Mouse (Mus musculus): Measurements from ENCODE around the gene Olfr494. TPM values are rescaled to one million over a fixed set of nuclear protein-coding genes. Genes with fewer than 3 reads are reported as not detected.

The Olfr494 gene
- total RNA-seq (2017): not detected in 2 replicates

- ATAC-seq (replicated peaks in 1 of 2; ENCODE audit: insufficient read depth in 1 of 2, low FRiP score in 2 of 2, low TSS enrichment in 1 of 2, low read depth in 1 of 2, poor library complexity in 2 of 2, severe bottlenecking in 2 of 2): no peak
These were observed at the start of gene Olfr494 for GRCm38 (mm10) chr7:108365035-108365434. TSS of gene Olfr494 (plus strand) at chr7:108365335.

DNA sequence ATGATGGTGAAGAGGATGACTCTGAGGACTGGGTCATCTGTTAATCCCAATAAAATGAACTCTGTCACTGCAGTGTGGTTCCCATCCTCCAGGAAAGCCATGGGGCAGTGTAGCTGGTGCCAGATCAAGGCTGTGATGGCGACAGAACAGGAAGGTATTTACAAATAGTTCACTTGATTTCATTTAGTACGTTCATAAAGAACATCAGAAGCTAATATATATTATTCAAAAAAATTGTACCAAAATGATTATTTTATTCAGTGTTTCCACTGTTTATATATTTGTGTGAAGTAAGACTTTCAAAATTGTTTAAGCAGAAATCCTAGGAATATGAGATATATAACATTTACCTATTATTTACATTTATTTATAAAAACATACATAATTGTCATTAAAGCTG, 41.6 kb upstream of the Olfr494 start, which contains the start of gene Olfr492:
Olfr492 (minus strand) TSS at position 101 of the 400 bp plus-strand sequence.
- ATAC-seq (replicated peaks in 1 of 2; ENCODE audit: insufficient read depth in 1 of 2, low FRiP score in 2 of 2, low TSS enrichment in 1 of 2, low read depth in 1 of 2, poor library complexity in 2 of 2, severe bottlenecking in 2 of 2): no peak

GRCm38 (mm10) chr7:108346879-108347278, 18.3 kb upstream of the Olfr494 start, which contains the start of gene Olfr493:
TSS of gene Olfr493 (minus strand) at chr7:108346979.
- ATAC-seq (replicated peaks in 1 of 2; ENCODE audit: insufficient read depth in 1 of 2, low FRiP score in 2 of 2, low TSS enrichment in 1 of 2, low read depth in 1 of 2, poor library complexity in 2 of 2, severe bottlenecking in 2 of 2): no peak

- ATAC-seq (replicated peaks in 1 of 2; ENCODE audit: insufficient read depth in 1 of 2, low FRiP score in 2 of 2, low TSS enrichment in 1 of 2, low read depth in 1 of 2, poor library complexity in 2 of 2, severe bottlenecking in 2 of 2): no peak
These were observed 27.7 kb downstream of the Olfr494 start, which contains the start of gene Olfr495 for GRCm38 (mm10) chr7:108392867-108393266. TSS of gene Olfr495 (plus strand) at chr7:108393167.

Other genes starting within 250 kb of the Olfr494 start
- gene Olfr484, start 237.9 kb upstream of the Olfr494 start, total RNA-seq (2017): not detected in 2 replicates
- gene Olfr485, start 205.5 kb upstream of the Olfr494 start, total RNA-seq (2017): not detected in 2 replicates
- not detected in 2 replicates for gene Olfr486, start 192.6 kb upstream of the Olfr494 start, total RNA-seq (2017)
- not detected in 2 replicates for gene Olfr487, start 150.7 kb upstream of the Olfr494 start, total RNA-seq (2017)
- gene Olfr488, start 107.0 kb upstream of the Olfr494 start, total RNA-seq (2017): not detected in 2 replicates
- gene Olfr490, start 76.4 kb upstream of the Olfr494 start, total RNA-seq (2017): not detected in 2 replicates
- not detected in 2 replicates for gene Olfr491, start 51.9 kb upstream of the Olfr494 start, total RNA-seq (2017)
- gene Olfr492, start 41.7 kb upstream of the Olfr494 start, total RNA-seq (2017): not detected in 2 replicates
- not detected in 2 replicates for gene Olfr493, start 18.4 kb upstream of the Olfr494 start, total RNA-seq (2017)
- not detected in 2 replicates for gene Olfr495, start 27.8 kb downstream of the Olfr494 start, total RNA-seq (2017)
- not detected in 2 replicates for gene Olfr497, start 55.1 kb downstream of the Olfr494 start, total RNA-seq (2017)
- gene Olfr498, start 100.0 kb downstream of the Olfr494 start, total RNA-seq (2017): not detected in 2 replicates
- not detected in 2 replicates for gene Olfr502, start 159.7 kb downstream of the Olfr494 start, total RNA-seq (2017)
- not detected in 2 replicates for gene Olfr503, start 179.2 kb downstream of the Olfr494 start, total RNA-seq (2017)
- not detected in 2 replicates for gene Olfr504, start 200.5 kb downstream of the Olfr494 start, total RNA-seq (2017)
- gene Olfr506, start 245.5 kb downstream of the Olfr494 start, total RNA-seq (2017): not detected in 2 replicates